Mouse (Mus musculus): ENCODE data around the gene Zfp119a. TPM values are rescaled to one million over a fixed set of nuclear protein-coding genes. Genes with fewer than 3 reads are reported as not detected.
"Not testable (repeated sequence)": the region's sequence is repeated elsewhere in the genome, so short reads cannot be mapped to it uniquely, and the experiment has no call there.

Gene Zfp119a
- total and polyA plus RNA-seq, 3 experiments = 0.43 to 4.2 (median 4.0) TPM

GRCm38 (mm10) chr17:55884912-55885311, 6.2 kb upstream of the Zfp119a start:
- Histone ChIP-seq H3K4me3 (no peak overlapping the region), H3K4me1 (ENCODE audit: control insufficient read depth, insufficient read depth, low read length) (no peaks in the 10 kb centered on the region), H3K9ac (ENCODE audit: low read depth, low read length) (no peak overlapping the region), H3K79me2 (replicated peaks; ENCODE audit: control insufficient read depth, insufficient read depth, low read length) (no peaks in the 10 kb centered on the region), H3K27me3 (ENCODE audit: control insufficient read depth, insufficient read depth, low read length) (no peaks in the 10 kb centered on the region), H3K36me3 (ENCODE audit: control insufficient read depth, insufficient read depth, low read length) (no peaks in the 10 kb centered on the region), H3K27ac (no peak overlapping the region)
- TF ChIP-seq CTCF (IDR thresholded peaks at IDR 0.05) = peak; percentile 16; the same call in 1 of the 2 replicates
- no peak for TF ChIP-seq EP300 (IDR thresholded peaks at IDR 0.05; ENCODE audit: insufficient read depth, low read depth, low read length)
- DNase-seq = no peak
- intact Hi-C loops (cut with DNase I) = loop anchor here (5.0 kb wide), 1 partner anchor 173 kb away; the partner anchor contains the start of gene Pot1b
- 36% methylated on average over 2 of the region's 2 CpGs for WGBS

- Histone ChIP-seq H3K27me3 (ENCODE audit: control insufficient read depth, insufficient read depth, low read length) (no peaks in the 10 kb centered on the region), H3K4me3 (no peak overlapping the region), H3K4me1 (ENCODE audit: control insufficient read depth, insufficient read depth, low read length) (no peaks in the 10 kb centered on the region), H3K27ac (no peak overlapping the region), H3K9ac (ENCODE audit: low read depth, low read length) (no peak overlapping the region), H3K36me3 (ENCODE audit: control insufficient read depth, insufficient read depth, low read length) (no peaks in the 10 kb centered on the region), H3K79me2 (replicated peaks; ENCODE audit: control insufficient read depth, insufficient read depth, low read length) (no peaks in the 10 kb centered on the region)
- WGBS = 35% methylated on average over 2 of the region's 2 CpGs
- TF ChIP-seq CTCF (IDR thresholded peaks at IDR 0.05) = no peak
- TF ChIP-seq EP300 (IDR thresholded peaks at IDR 0.05; ENCODE audit: insufficient read depth, low read depth, low read length) = no peak
- TF ChIP-seq POLR2A (IDR thresholded peaks at IDR 0.05; ENCODE audit: insufficient read depth, low read depth, low read length) = no peak
- DNase-seq = no peak
- intact Hi-C loops (cut with DNase I) = loop anchor here (5.0 kb wide), 1 partner anchor 171 kb away; the partner anchor contains the start of gene Pot1b
Observed at GRCm38 (mm10) chr17:55883631-55884030, 4.9 kb upstream of the Zfp119a start.

DNA sequence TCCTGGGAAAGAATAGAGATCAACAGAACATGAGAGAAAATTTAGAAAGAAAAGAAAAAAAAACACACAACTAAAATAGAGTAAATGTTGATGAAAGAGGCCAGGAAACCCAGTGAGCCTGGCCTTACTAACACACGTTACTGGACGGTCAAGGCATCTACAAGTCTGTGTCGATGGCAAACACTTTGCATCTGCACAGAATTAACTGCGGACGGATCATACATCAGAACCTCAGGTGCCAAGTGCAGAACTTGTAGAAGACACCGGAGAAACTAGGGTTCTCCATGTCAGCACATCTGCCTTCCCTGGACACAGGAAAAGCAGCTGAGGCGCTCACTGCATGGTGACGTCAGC, 471 bp downstream of the Zfp119a start:
- intact Hi-C loops (cut with DNase I); H3K27me3 ChIP-seq (ENCODE audit: control insufficient read depth, insufficient read depth, low read length); H3K4me1 ChIP-seq (ENCODE audit: control insufficient read depth, insufficient read depth, low read length); H3K79me2 ChIP-seq (replicated peaks; ENCODE audit: control insufficient read depth, insufficient read depth, low read length); H3K36me3 ChIP-seq (ENCODE audit: control insufficient read depth, insufficient read depth, low read length): not testable (repeated sequence)
- peak in 1 of 2 experiments; percentile 46 for DNase-seq
- Histone ChIP-seq H3K4me3 (peak overlapping the region; percentile 47), H3K27ac (peak overlapping the region; percentile 74), H3K9ac (ENCODE audit: low read depth, low read length) (peak overlapping the region; percentile 45; the same call in 1 of the 2 replicates)
- 1% methylated on average over 6 of the region's 8 CpGs for WGBS

DNA sequence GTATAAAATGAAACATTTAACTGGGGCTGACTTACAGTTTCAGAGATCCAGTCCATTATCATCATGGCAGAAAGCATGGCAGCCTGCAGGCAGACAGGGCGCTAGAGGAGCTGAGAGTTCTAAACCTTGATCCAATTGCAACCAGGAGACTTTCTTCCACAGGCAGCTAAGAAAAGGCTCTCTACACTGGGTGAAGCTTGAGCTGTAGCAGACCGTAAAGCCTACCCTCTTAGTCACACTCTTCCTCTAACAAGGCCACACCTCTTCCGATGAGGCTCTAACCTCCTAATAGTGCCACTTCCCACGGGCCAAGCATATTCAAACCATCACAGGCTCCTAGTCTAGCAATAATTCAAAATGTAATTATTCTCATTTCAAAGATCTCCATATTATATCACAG, 1.5 kb downstream of the Zfp119a start:
- WGBS = 86% methylated on average over 4 of the region's 4 CpGs
- intact Hi-C loops (cut with DNase I) = no loop called here
- TF ChIP-seq POLR2A (IDR thresholded peaks at IDR 0.05; ENCODE audit: insufficient read depth, low read depth, low read length) = no peak
- TF ChIP-seq CTCF (IDR thresholded peaks at IDR 0.05) = no peak
- no peak for TF ChIP-seq EP300 (IDR thresholded peaks at IDR 0.05; ENCODE audit: insufficient read depth, low read depth, low read length)

GRCm38 (mm10) chr17:55843067-55843466, 35.7 kb downstream of the Zfp119a start:
- Histone ChIP-seq H3K9ac (ENCODE audit: low read depth, low read length) (no peak overlapping the region), H3K27me3 (ENCODE audit: control insufficient read depth, insufficient read depth, low read length) (no peaks in the 10 kb centered on the region), H3K4me3 (no peak overlapping the region), H3K36me3 (ENCODE audit: control insufficient read depth, insufficient read depth, low read length) (no peaks in the 10 kb centered on the region), H3K4me1 (ENCODE audit: control insufficient read depth, insufficient read depth, low read length) (no peaks in the 10 kb centered on the region), H3K79me2 (replicated peaks; ENCODE audit: control insufficient read depth, insufficient read depth, low read length) (no peaks in the 10 kb centered on the region), H3K27ac (no peak overlapping the region)
- TF ChIP-seq CTCF (IDR thresholded peaks at IDR 0.05) = no peak
- TF ChIP-seq POLR2A (IDR thresholded peaks at IDR 0.05; ENCODE audit: insufficient read depth, low read depth, low read length) = no peak
- no peak for TF ChIP-seq EP300 (IDR thresholded peaks at IDR 0.05; ENCODE audit: insufficient read depth, low read depth, low read length)
- intact Hi-C loops (cut with DNase I) = no loop called here
- no peak for DNase-seq
- 79% methylated on average over 4 of the region's 4 CpGs for WGBS

More for the DNA sequence above, 1.5 kb downstream of the Zfp119a start:
- no peak overlapping the region for H3K27ac ChIP-seq
- no peaks in the 10 kb centered on the region for H3K27me3 ChIP-seq (ENCODE audit: control insufficient read depth, insufficient read depth, low read length)
- H3K9ac ChIP-seq (ENCODE audit: low read depth, low read length) = no peak overlapping the region
- no peaks in the 10 kb centered on the region for H3K36me3 ChIP-seq (ENCODE audit: control insufficient read depth, insufficient read depth, low read length)
- DNase-seq = no peak
- no peak overlapping the region for H3K4me3 ChIP-seq
- no peaks in the 10 kb centered on the region; the same call in 1 of the 2 replicates for H3K4me1 ChIP-seq (ENCODE audit: control insufficient read depth, insufficient read depth, low read length)
- H3K79me2 ChIP-seq (replicated peaks; ENCODE audit: control insufficient read depth, insufficient read depth, low read length) = no peaks in the 10 kb centered on the region

DNA sequence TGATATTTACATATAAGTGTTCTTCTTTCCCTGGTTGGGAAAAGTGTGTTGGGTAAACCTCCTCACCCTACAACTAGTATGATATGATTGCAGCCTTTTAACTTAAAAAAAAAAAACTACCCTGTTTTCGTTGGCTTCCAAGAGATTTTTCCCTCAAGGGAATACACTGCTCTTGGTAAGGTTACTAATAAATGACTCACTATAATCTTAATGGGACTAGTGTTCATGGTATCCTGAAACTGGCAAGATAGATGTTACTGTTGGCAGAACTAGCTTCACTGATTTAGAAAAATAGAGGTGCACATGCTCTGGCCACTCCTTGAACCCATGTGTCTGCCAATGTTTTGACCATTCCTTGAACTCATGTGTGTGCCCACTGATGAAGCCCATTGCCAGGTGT, 57.2 kb downstream of the Zfp119a start:
- Histone ChIP-seq H3K27me3 (ENCODE audit: control insufficient read depth, insufficient read depth, low read length) (no peaks in the 10 kb centered on the region), H3K4me1 (ENCODE audit: control insufficient read depth, insufficient read depth, low read length) (no peaks in the 10 kb centered on the region), H3K36me3 (ENCODE audit: control insufficient read depth, insufficient read depth, low read length) (no peaks in the 10 kb centered on the region), H3K27ac (no peak overlapping the region), H3K79me2 (replicated peaks; ENCODE audit: control insufficient read depth, insufficient read depth, low read length) (no peaks in the 10 kb centered on the region), H3K9ac (ENCODE audit: low read depth, low read length) (no peak overlapping the region), H3K4me3 (no peak overlapping the region)
- no peak for DNase-seq
- TF ChIP-seq CTCF (IDR thresholded peaks at IDR 0.05) (no peak), POLR2A (IDR thresholded peaks at IDR 0.05; ENCODE audit: insufficient read depth, low read depth, low read length) (no peak), EP300 (IDR thresholded peaks at IDR 0.05; ENCODE audit: insufficient read depth, low read depth, low read length) (no peak)
- intact Hi-C loops (cut with DNase I) = no loop called here
- WGBS = 47% methylated on average over 1 of the region's 1 CpGs
